Mouse (Mus musculus) testis, adult 2 months (tissue): ENCODE measurements at regions not wholly inside any gene's neighbourhood (a gene's known extent, or its start where the extent isn't known, plus 50 kb on each side); places are given as distances from the start of the nearest gene placed in this dataset.

Source experiments
- H3K27ac ChIP-seq: fragments of 200-500 bp; 2 replicates; pipeline ENCODE4 v1.5.1; 2012; ENCODE audit warnings: low read depth, low read length; ENCODE audit not compliant: control insufficient read depth, insufficient read depth
- H3K27me3 ChIP-seq: fragments of 200-500 bp; 2 replicates; pipeline ENCODE4 v1.6.1; 2012; ENCODE audit warnings: mild to moderate bottlenecking, low read length, moderate library complexity; ENCODE audit not compliant: control insufficient read depth, insufficient read depth
- H3K36me3 ChIP-seq: fragments of 200-500 bp; 2 replicates; pipeline ENCODE4 v1.6.1; 2012; ENCODE audit warnings: mild to moderate bottlenecking, low read length; ENCODE audit not compliant: control insufficient read depth, insufficient read depth
- H3K4me1 ChIP-seq: fragments of 200-500 bp; 2 replicates; pipeline ENCODE4 v1.6.1; 2012; ENCODE audit warnings: low read length; ENCODE audit not compliant: control insufficient read depth, insufficient read depth
- H3K4me3 ChIP-seq: fragments of 200-500 bp; 2 replicates; pipeline ENCODE4 v1.5.1; 2012; ENCODE audit warnings: low read depth, mild to moderate bottlenecking, low read length, moderate library complexity, mixed read lengths; ENCODE audit not compliant: control insufficient read depth
- CTCF ChIP-seq: fragments of 200-500 bp; IDR thresholded peaks from 2 replicates; pipeline ENCODE4 v1.5.1; 2012; ENCODE audit warnings: low read depth, mild to moderate bottlenecking, inconsistent platforms, low read length, moderate library complexity; ENCODE audit not compliant: control insufficient read depth, insufficient read depth, insufficient replicate concordance
- POLR2A ChIP-seq: fragments of 200-500 bp; IDR thresholded peaks from 2 replicates; pipeline ENCODE4 v1.6.1; 2012; ENCODE audit warnings: low read depth, mild to moderate bottlenecking, inconsistent platforms, low read length, moderate library complexity; ENCODE audit not compliant: control insufficient read depth

DNA sequence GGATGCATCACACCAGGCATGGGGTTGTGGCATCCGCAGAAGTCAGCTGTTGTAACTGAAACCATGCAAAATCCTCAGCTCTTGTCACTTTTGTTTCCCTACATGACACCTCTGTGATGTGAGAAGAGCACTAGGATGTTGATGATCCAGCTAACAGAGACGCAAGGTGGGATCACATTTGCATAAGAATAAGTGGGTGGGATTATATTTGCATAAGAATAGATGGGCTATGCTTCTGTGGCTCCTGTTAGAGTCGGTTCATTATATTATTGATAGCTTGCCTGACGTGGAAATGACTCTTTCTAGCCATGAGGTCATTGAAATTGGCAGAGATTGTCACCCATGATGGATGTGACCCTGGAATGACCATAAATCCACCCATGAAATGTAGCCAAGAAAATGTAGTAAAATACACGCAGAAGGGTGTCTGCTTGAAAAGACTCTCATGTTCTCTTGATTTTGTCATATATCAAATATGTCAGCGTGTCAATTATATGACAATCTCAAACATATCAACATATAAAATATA lies 102.2 kb upstream of the Arg1 start:
- Histone ChIP-seq H3K4me1 (peaks cover 4% of the 10 kb centered on the region; the same call in 1 of the 2 replicates), H3K4me3 (no peak overlapping the region), H3K27ac (no peak overlapping the region), H3K27me3 (no peaks in the 10 kb centered on the region), H3K36me3 (no peaks in the 10 kb centered on the region)
- TF ChIP-seq POLR2A (no peak), CTCF (no peak)

DNA sequence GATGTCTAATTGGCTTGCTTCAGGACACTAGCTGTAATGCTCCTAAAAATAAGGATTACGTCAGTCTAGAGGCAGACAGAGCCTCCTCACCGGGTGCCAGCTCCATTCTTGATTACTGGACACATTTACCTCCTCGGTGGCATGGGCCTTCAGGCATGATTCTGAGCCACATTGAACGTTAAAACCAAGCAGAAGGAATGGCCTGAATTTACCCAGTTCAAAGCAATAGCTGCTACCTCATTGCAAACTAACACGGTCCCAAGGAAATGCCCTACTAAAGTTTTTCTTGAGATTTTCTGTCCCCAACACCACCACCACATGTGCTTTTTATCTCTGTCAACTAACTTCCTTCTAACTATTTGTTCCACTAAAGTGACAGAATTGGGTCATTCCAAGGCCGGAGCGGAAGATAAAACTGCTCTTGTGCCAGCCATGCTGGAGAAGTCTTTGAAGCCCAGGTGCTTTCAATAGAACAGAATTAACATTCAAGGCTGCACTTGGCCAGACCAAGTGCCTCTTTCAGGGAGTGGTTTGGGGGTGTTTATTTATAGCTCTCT lies 96.4 kb upstream of the Arg1 start:
- Histone ChIP-seq H3K27me3 (no peaks in the 10 kb centered on the region), H3K36me3 (no peaks in the 10 kb centered on the region), H3K4me1 (no peaks in the 10 kb centered on the region), H3K4me3 (no peak overlapping the region), H3K27ac (no peak overlapping the region)
- no peak for TF ChIP-seq POLR2A
- no peak for TF ChIP-seq CTCF

DNA sequence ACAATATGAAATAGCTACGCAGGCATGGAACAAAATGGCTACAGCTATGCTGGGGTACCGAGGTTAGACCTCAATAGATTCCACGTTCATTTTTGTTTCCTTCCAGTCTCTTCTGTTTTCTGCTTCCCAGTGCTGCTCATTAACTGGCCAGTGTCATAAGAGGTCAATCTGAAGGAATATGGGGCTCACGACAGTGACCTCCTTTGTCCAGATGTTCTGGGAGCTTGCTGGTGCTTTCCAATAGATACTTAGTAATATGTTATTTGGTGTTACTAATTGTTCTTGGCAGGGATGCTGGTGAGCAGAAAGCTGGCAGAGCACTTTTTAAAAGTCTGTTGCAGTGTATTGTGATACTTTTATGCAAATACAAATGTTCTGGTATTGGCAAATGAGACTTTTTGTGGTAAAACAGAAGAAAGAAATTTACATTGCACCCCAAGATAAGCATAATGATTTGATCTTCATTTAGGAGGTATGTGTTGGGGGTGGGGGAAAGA lies 95.8 kb upstream of the Arg1 start:
- TF ChIP-seq POLR2A (no peak), CTCF (no peak)
- no peaks in the 10 kb centered on the region for H3K36me3 ChIP-seq
- no peak overlapping the region for H3K27ac ChIP-seq
- H3K4me1 ChIP-seq = no peaks in the 10 kb centered on the region
- no peak overlapping the region for H3K4me3 ChIP-seq
- H3K27me3 ChIP-seq = no peaks in the 10 kb centered on the region

DNA sequence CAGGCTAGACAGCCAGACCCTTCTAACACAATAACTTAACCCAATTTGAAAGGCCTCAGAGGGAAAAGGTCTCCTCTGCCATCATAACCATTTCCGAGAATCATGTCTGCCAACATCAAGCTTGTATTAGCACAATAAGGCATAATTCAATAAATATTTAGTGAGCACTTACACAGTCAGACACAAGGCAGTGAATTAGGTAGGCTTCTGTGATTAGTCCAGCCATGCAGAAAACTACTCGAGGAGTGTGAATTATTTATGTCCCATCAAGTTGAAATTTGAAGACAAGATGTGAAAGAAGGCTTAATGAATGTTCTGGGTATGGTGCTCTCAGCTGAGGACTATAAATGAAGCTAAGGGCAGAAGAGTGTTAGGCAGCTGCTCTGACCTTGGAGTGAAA lies 91.7 kb upstream of the Arg1 start:
- Histone ChIP-seq H3K4me3 (no peak overlapping the region), H3K4me1 (no peaks in the 10 kb centered on the region), H3K27me3 (no peaks in the 10 kb centered on the region), H3K36me3 (no peaks in the 10 kb centered on the region), H3K27ac (no peak overlapping the region)
- TF ChIP-seq POLR2A (no peak), CTCF (no peak)

DNA sequence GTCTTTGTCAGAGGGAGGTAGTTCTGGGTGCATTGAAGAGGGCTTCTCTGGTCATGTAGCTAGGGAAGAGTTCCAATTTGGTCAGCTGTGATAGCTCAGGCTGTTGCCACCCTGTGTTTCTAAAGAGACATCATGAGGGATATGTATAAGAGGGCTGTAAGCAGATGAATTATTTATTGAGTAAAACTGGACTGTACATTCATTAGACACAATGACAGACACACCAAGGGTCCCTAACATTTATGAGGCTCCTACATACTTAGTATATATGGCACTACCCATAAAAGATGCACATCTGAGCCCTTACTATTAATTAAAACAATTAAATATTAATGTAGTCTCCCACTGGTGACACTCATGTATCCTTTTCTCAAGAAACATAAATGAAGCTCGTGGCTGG lies 90.6 kb upstream of the Arg1 start:
- no peak overlapping the region for H3K27ac ChIP-seq
- no peaks in the 10 kb centered on the region for H3K36me3 ChIP-seq
- TF ChIP-seq CTCF (no peak), POLR2A (no peak)
- no peaks in the 10 kb centered on the region for H3K4me1 ChIP-seq
- no peaks in the 10 kb centered on the region for H3K27me3 ChIP-seq
- no peak overlapping the region for H3K4me3 ChIP-seq

DNA sequence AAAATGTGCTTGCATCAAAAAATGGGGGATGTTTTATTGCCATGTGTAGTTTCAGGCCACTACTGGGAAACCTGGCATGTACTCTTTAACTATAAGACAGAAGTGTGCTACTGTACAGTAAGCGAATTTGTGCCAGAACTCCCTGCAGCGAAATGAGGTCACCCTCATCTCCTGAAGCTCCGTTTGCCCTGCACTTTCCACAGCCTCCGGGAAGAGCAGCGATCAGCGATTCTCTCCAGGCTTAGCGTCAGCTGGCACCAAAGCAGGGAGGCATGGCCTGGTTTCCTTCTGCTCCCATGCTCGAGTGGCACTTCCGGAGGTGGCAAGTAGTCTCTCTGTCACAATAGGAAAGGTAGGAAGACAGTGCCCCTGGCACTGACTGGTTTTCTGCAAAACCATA lies 88.8 kb upstream of the Arg1 start:
- H3K36me3 ChIP-seq = no peaks in the 10 kb centered on the region
- no peaks in the 10 kb centered on the region for H3K4me1 ChIP-seq
- no peak overlapping the region for H3K27ac ChIP-seq
- H3K4me3 ChIP-seq = no peak overlapping the region
- no peaks in the 10 kb centered on the region for H3K27me3 ChIP-seq
- no peak for TF ChIP-seq POLR2A
- TF ChIP-seq CTCF = no peak

DNA sequence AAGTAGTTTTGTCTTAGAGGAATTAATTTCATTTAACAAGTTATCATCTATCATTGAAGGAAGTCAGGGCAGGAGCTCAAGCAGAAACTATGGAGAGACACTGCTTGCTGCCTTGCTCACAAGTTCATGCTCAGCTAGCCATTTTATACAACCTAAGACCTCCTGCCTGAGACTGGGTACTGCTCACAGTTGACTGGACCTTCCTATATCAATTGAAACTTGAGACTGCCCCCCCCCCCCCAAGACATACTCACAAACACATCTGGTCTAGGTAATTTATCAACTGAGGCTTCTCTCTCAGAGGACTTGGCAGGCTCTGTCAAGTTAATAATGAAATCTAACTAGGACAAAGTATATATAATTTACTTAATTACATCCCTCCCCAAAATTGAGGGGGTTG lies 84.8 kb upstream of the Arg1 start:
- Histone ChIP-seq H3K4me3 (no peak overlapping the region), H3K27me3 (no peaks in the 10 kb centered on the region), H3K4me1 (no peaks in the 10 kb centered on the region), H3K36me3 (no peaks in the 10 kb centered on the region), H3K27ac (no peak overlapping the region)
- TF ChIP-seq POLR2A = no peak
- no peak for TF ChIP-seq CTCF
